Mouse (Mus musculus) liver, embryonic 11.5 days (tissue): ENCODE measurements around the gene Xpo6. TPM values are rescaled to one million over a fixed set of nuclear protein-coding genes. Genes with fewer than 3 reads are reported as not detected.
A peak's percentile ranks its signal among the peaks of the same experiment; 100 is the strongest.

Source experiments
- ATAC-seq: fragments of 200-750 bp; cut with Nextera tagmentation; replicated peaks from 2 replicates; pipeline ENCODE4 v1.8.0; 2017; ENCODE audit warnings: moderate number of reproducible peaks, mild to moderate bottlenecking, moderate TSS enrichment, moderate library complexity; ENCODE audit not compliant: low FRiP score
- DNase-seq: peaks from one replicate; pipeline ENCODE4 v3.0.0-alpha.2; 2017; ENCODE audit warnings: low spot score
- H3K27ac ChIP-seq: fragments of 300-500 bp; sonication (generic); 2 replicates; pipeline ENCODE4 v1.5.1; 2014; ENCODE audit warnings: mild to moderate bottlenecking, low read depth, low read length, control low read depth
- H3K27me3 ChIP-seq: fragments of 300-500 bp; sonication (generic); replicated peaks from 2 replicates; pipeline ENCODE4 v1.6.1; 2014; ENCODE audit warnings: low read length, mixed read lengths; ENCODE audit not compliant: control insufficient read depth, insufficient read depth
- H3K36me3 ChIP-seq: fragments of 300-500 bp; sonication (generic); 2 replicates; pipeline ENCODE4 v1.6.1; 2014; ENCODE audit warnings: mild to moderate bottlenecking, low read length, moderate library complexity, mixed read lengths; ENCODE audit not compliant: control insufficient read depth, insufficient read depth
- H3K4me1 ChIP-seq: fragments of 300-500 bp; sonication (generic); replicated peaks from 2 replicates; pipeline ENCODE4 v1.6.1; 2014; ENCODE audit warnings: low read length, mixed read lengths; ENCODE audit not compliant: control insufficient read depth, insufficient read depth
- H3K4me2 ChIP-seq: fragments of 300-500 bp; sonication (generic); 2 replicates; pipeline ENCODE4 v1.6.1; 2014; ENCODE audit warnings: mild to moderate bottlenecking, control low read depth, moderate library complexity
- H3K4me3 ChIP-seq: fragments of 300-500 bp; sonication (generic); 2 replicates; pipeline ENCODE4 v1.5.1; 2014; ENCODE audit warnings: low read depth, low read length, control low read depth
- H3K9ac ChIP-seq: fragments of 300-500 bp; sonication (generic); 2 replicates; pipeline ENCODE4 v1.6.1; 2014; ENCODE audit warnings: low read depth, low read length, control low read depth
- H3K9me3 ChIP-seq: fragments of 300-500 bp; sonication (generic); 2 replicates; pipeline ENCODE4 v1.6.1; 2016; ENCODE audit warnings: low read length, inconsistent platforms, mixed read lengths; ENCODE audit not compliant: control insufficient read depth
- WGBS: fragments of 180-500 bp; shearing (Covaris S2); extraction: QIAGEN DNeasy Blood & Tissue Kit; methylation state at CpG from one replicate; pipeline ENCODE4 v1.1.7; 2014; 5-methylcytosine and 5-hydroxymethylcytosine counted together
- polyA plus RNA-seq: library from polyadenylated mRNA; unstranded; fragments of >200 nt; fragmentation: Nextera tagmentation; extraction: Ambion mirVana; gene quantifications from 2 replicates; pipeline ENCODE4 v1.2.1, GENCODE M21; 2014

Xpo6 gene
- polyA plus RNA-seq, 1 experiment from 2014 or later = 59.7 TPM

GRCm38 (mm10) chr7:126236083-126236793 is 35.9 kb upstream of the Xpo6 start:
- no peak overlapping the region for H3K4me2 ChIP-seq
- no peaks in the 10 kb centered on the region for H3K36me3 ChIP-seq
- DNase-seq (no peak), ATAC-seq (no peak)
- H3K9me3 ChIP-seq = no peaks in the 10 kb centered on the region
- H3K9ac ChIP-seq = no peak overlapping the region
- peaks cover 8% of the 10 kb centered on the region; the same call in 1 of the 2 replicates for H3K4me1 ChIP-seq
- H3K4me3 ChIP-seq = no peak overlapping the region
- no peaks in the 10 kb centered on the region; the same call in 1 of the 2 replicates for H3K27me3 ChIP-seq
- 39% methylated on average over 11 of the region's 11 CpGs for WGBS
- no peak overlapping the region for H3K27ac ChIP-seq

- ATAC-seq = no peak
- Histone ChIP-seq H3K27ac (no peak overlapping the region), H3K9me3 (no peaks in the 10 kb centered on the region), H3K4me3 (no peak overlapping the region), H3K36me3 (no peaks in the 10 kb centered on the region), H3K4me1 (peaks cover 8% of the 10 kb centered on the region; the same call in 1 of the 2 replicates), H3K4me2 (no peak overlapping the region), H3K9ac (no peak overlapping the region), H3K27me3 (no peaks in the 10 kb centered on the region; the same call in 1 of the 2 replicates)
- WGBS = 71% methylated on average over 3 of the region's 3 CpGs
- no peak for DNase-seq
Observed at GRCm38 (mm10) chr7:126234611-126235010, 34.3 kb upstream of the Xpo6 start.

- ATAC-seq = no peak
- H3K4me1 ChIP-seq = peaks cover 8% of the 10 kb centered on the region; the same call in 1 of the 2 replicates
- no peak overlapping the region for H3K9ac ChIP-seq
- no peak overlapping the region for H3K4me3 ChIP-seq
- no peak for DNase-seq
- WGBS = 58% methylated on average over 7 of the region's 8 CpGs
- H3K4me2 ChIP-seq = no peak overlapping the region
- H3K36me3 ChIP-seq = no peaks in the 10 kb centered on the region
- H3K9me3 ChIP-seq = no peaks in the 10 kb centered on the region
- no peaks in the 10 kb centered on the region for H3K27me3 ChIP-seq
- no peak overlapping the region for H3K27ac ChIP-seq
Observed at GRCm38 (mm10) chr7:126232345-126233071, 32.2 kb upstream of the Xpo6 start.

- no peak overlapping the region for H3K4me3 ChIP-seq
- H3K36me3 ChIP-seq = no peaks in the 10 kb centered on the region
- no peak for DNase-seq
- peak; percentile 31; the same call in 1 of the 2 replicates for ATAC-seq
- H3K9me3 ChIP-seq = no peaks in the 10 kb centered on the region
- H3K4me2 ChIP-seq = no peak overlapping the region
- no peak overlapping the region for H3K9ac ChIP-seq
- no peak overlapping the region for H3K27ac ChIP-seq
- H3K27me3 ChIP-seq = no peaks in the 10 kb centered on the region
- 39% methylated on average over 8 of the region's 8 CpGs for WGBS
- peaks cover 5% of the 10 kb centered on the region; the same call in 1 of the 2 replicates for H3K4me1 ChIP-seq
Observed at GRCm38 (mm10) chr7:126230357-126231148, 30.3 kb upstream of the Xpo6 start.

- ATAC-seq = no peak
Observed at GRCm38 (mm10) chr7:126226136-126226535, 25.8 kb upstream of the Xpo6 start.

GRCm38 (mm10) chr7:126222753-126223152 is 22.5 kb upstream of the Xpo6 start:
- Histone ChIP-seq H3K9me3 (no peaks in the 10 kb centered on the region), H3K4me2 (no peak overlapping the region), H3K27ac (no peak overlapping the region), H3K4me3 (no peak overlapping the region), H3K27me3 (no peaks in the 10 kb centered on the region), H3K9ac (no peak overlapping the region), H3K4me1 (no peaks in the 10 kb centered on the region), H3K36me3 (no peaks in the 10 kb centered on the region)
- no peak for ATAC-seq
- WGBS = 72% methylated on average over 3 of the region's 3 CpGs
- no peak for DNase-seq

More at GRCm38 (mm10) chr7:126226136-126226535, 25.8 kb upstream of the Xpo6 start:
- no peak overlapping the region for H3K9ac ChIP-seq
- H3K27me3 ChIP-seq = no peaks in the 10 kb centered on the region
- H3K36me3 ChIP-seq = no peaks in the 10 kb centered on the region
- DNase-seq = no peak
- no peak overlapping the region for H3K27ac ChIP-seq
- H3K4me2 ChIP-seq = no peak overlapping the region
- H3K4me3 ChIP-seq = no peak overlapping the region
- H3K4me1 ChIP-seq = no peaks in the 10 kb centered on the region
- 43% methylated on average over 5 of the region's 5 CpGs for WGBS
- H3K9me3 ChIP-seq = no peaks in the 10 kb centered on the region

- Histone ChIP-seq H3K27ac (no peak overlapping the region), H3K9ac (no peak overlapping the region), H3K27me3 (no peaks in the 10 kb centered on the region), H3K9me3 (no peaks in the 10 kb centered on the region), H3K36me3 (no peaks in the 10 kb centered on the region), H3K4me1 (no peaks in the 10 kb centered on the region), H3K4me2 (no peak overlapping the region), H3K4me3 (no peak overlapping the region)
- ATAC-seq = no peak
- WGBS = 39% methylated on average over 1 of the region's 1 CpGs
- DNase-seq = no peak
Observed at GRCm38 (mm10) chr7:126220611-126221010, 20.3 kb upstream of the Xpo6 start.

- no peaks in the 10 kb centered on the region for H3K9me3 ChIP-seq
- H3K27ac ChIP-seq = no peak overlapping the region
- H3K9ac ChIP-seq = no peak overlapping the region
- no peak overlapping the region for H3K4me2 ChIP-seq
- H3K27me3 ChIP-seq = no peaks in the 10 kb centered on the region
- DNase-seq = no peak
- no peak for ATAC-seq
- H3K4me3 ChIP-seq = no peak overlapping the region
- H3K4me1 ChIP-seq = no peaks in the 10 kb centered on the region
- H3K36me3 ChIP-seq = no peaks in the 10 kb centered on the region
- 74% methylated on average over 1 of the region's 1 CpGs for WGBS
Observed at GRCm38 (mm10) chr7:126218311-126218710, 18.0 kb upstream of the Xpo6 start.
